Mouse (Mus musculus): Measurements from ENCODE around the gene Mtor. TPM values are rescaled to one million over a fixed set of nuclear protein-coding genes. Genes with fewer than 3 reads are reported as not detected.

Mtor gene
- polyA plus RNA-seq, 2 experiments = 6.1 to 9.4 TPM

GRCm38 (mm10) chr4:148455477-148456025, 7.1 kb downstream of the Mtor start:
- WGBS (ENCODE audit: insufficient replicate concordance) = 79% methylated on average over 5 of the region's 5 CpGs
- no peak for TF ChIP-seq CTCF (IDR thresholded peaks at IDR 0.05; ENCODE audit: low read depth)
- TF ChIP-seq EP300 (IDR thresholded peaks at IDR 0.05; ENCODE audit: low read depth) = no peak
- no peak for DNase-seq (ENCODE audit: low read depth in 3 of 3, low spot score in 3 of 3)

GRCm38 (mm10) chr4:148460656-148461284, 12.4 kb downstream of the Mtor start:
- Histone ChIP-seq H3K9me3 (ENCODE audit: control insufficient read depth, low read length) (no peaks in the 10 kb centered on the region), H3K27me3 (ENCODE audit: control insufficient read depth, insufficient read depth, low read length) (no peaks in the 10 kb centered on the region), H3K4me3 (ENCODE audit: insufficient read depth in 1 of 2, low read depth in 2 of 2, low read length in 2 of 2) (no peak overlapping the region), H3K27ac (no peak overlapping the region), H3K9ac (replicated peaks) (no peak overlapping the region), H3K4me2 (ENCODE audit: low read depth) (no peak overlapping the region), H3K36me3 (replicated peaks; ENCODE audit: control insufficient read depth, insufficient read depth, low read depth) (peaks cover 38% of the 10 kb centered on the region), H3K4me1 (replicated peaks; ENCODE audit: control insufficient read depth in 2 of 2, insufficient read depth in 2 of 2, low read length in 1 of 2) (no peaks in the 10 kb centered on the region)
- DNase-seq (ENCODE audit: low read depth in 3 of 3, low spot score in 3 of 3) = no peak
- no peak for ATAC-seq (ENCODE audit: insufficient read depth)
- TF ChIP-seq CTCF (IDR thresholded peaks at IDR 0.05; ENCODE audit: low read depth) (no peak), EP300 (IDR thresholded peaks at IDR 0.05; ENCODE audit: low read depth) (no peak)
- whole genome bisulfite sequencing (ENCODE audit: insufficient replicate concordance) = 80% methylated on average over 12 of the region's 12 CpGs

More at GRCm38 (mm10) chr4:148455477-148456025, 7.1 kb downstream of the Mtor start:
- H3K4me2 ChIP-seq (ENCODE audit: low read depth) = no peak overlapping the region
- H3K27ac ChIP-seq = no peak overlapping the region
- H3K4me1 ChIP-seq (replicated peaks; ENCODE audit: control insufficient read depth in 2 of 2, insufficient read depth in 2 of 2, low read length in 1 of 2) = no peaks in the 10 kb centered on the region
- H3K4me3 ChIP-seq (ENCODE audit: insufficient read depth in 1 of 2, low read depth in 2 of 2, low read length in 2 of 2) = no peak overlapping the region
- peaks cover 40% of the 10 kb centered on the region for H3K36me3 ChIP-seq (replicated peaks; ENCODE audit: control insufficient read depth, insufficient read depth, low read depth)
- H3K27me3 ChIP-seq (ENCODE audit: control insufficient read depth, insufficient read depth, low read length) = no peaks in the 10 kb centered on the region
- H3K9me3 ChIP-seq (ENCODE audit: control insufficient read depth, low read length) = no peaks in the 10 kb centered on the region
- no peak overlapping the region for H3K9ac ChIP-seq (replicated peaks)
- no peak for ATAC-seq (ENCODE audit: insufficient read depth)

DNA sequence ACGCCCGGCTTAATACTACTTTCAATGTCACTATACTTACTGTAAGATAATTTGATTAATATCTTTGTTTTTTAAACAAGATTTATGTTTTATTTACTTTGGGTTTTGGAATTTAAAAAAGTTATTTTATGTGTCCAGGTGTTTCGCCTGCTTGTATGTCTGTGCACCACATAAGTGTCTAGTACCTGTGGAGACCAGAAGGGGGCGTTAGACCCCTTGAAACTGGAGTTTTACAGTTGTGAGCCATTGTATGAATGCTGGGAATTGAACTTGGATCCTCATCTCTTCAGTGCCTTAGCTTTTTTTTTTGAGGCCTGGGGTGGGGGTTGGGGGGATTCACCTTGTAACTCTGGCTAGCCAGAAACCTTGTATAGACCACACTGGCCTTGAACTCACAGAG, 13.4 kb downstream of the Mtor start:
- TF ChIP-seq CTCF (IDR thresholded peaks at IDR 0.05; ENCODE audit: low read depth) (peak; percentile 19; the same call in 1 of the 2 replicates), EP300 (IDR thresholded peaks at IDR 0.05; ENCODE audit: low read depth) (no peak)
- no peaks in the 10 kb centered on the region for H3K9me3 ChIP-seq (ENCODE audit: control insufficient read depth, low read length)
- 76% methylated on average over 4 of the region's 4 CpGs for WGBS (ENCODE audit: insufficient replicate concordance)
- H3K4me2 ChIP-seq (ENCODE audit: low read depth) = no peak overlapping the region
- H3K9ac ChIP-seq (replicated peaks) = no peak overlapping the region
- H3K27me3 ChIP-seq (ENCODE audit: control insufficient read depth, insufficient read depth, low read length) = no peaks in the 10 kb centered on the region
- DNase-seq (ENCODE audit: low read depth in 3 of 3, low spot score in 3 of 3) (no peak), ATAC-seq (ENCODE audit: insufficient read depth) (no peak)
- H3K36me3 ChIP-seq (replicated peaks; ENCODE audit: control insufficient read depth, insufficient read depth, low read depth) = peaks cover 39% of the 10 kb centered on the region
- no peaks in the 10 kb centered on the region for H3K4me1 ChIP-seq (replicated peaks; ENCODE audit: control insufficient read depth in 2 of 2, insufficient read depth in 2 of 2, low read length in 1 of 2)
- H3K4me3 ChIP-seq (ENCODE audit: insufficient read depth in 1 of 2, low read depth in 2 of 2, low read length in 2 of 2) = no peak overlapping the region
- no peak overlapping the region for H3K27ac ChIP-seq

DNA sequence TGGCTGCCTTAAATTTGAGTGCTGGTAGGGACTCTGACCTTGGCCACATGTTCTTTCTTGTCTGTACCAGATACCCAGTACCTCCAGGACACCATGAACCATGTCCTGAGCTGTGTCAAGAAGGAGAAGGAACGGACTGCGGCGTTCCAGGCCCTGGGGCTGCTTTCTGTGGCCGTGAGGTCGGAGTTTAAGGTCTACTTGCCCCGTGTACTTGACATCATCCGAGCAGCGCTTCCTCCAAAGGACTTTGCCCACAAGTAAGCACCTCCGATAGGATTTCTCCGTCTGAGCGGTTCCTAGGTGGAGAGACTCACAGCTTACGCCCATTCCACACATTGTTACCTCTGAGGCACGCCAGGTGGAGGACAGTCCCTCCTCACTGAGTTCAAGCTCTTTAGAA, 14.3 kb downstream of the Mtor start:
- TF ChIP-seq EP300 (IDR thresholded peaks at IDR 0.05; ENCODE audit: low read depth) (no peak), CTCF (IDR thresholded peaks at IDR 0.05; ENCODE audit: low read depth) (no peak)
- ATAC-seq (ENCODE audit: insufficient read depth) (no peak), DNase-seq (ENCODE audit: low read depth in 3 of 3, low spot score in 3 of 3) (no peak)
- H3K4me3 ChIP-seq (ENCODE audit: insufficient read depth in 1 of 2, low read depth in 2 of 2, low read length in 2 of 2) = no peak overlapping the region
- no peaks in the 10 kb centered on the region for H3K9me3 ChIP-seq (ENCODE audit: control insufficient read depth, low read length)
- H3K27ac ChIP-seq = no peak overlapping the region
- no peaks in the 10 kb centered on the region for H3K27me3 ChIP-seq (ENCODE audit: control insufficient read depth, insufficient read depth, low read length)
- H3K36me3 ChIP-seq (replicated peaks; ENCODE audit: control insufficient read depth, insufficient read depth, low read depth) = peaks cover 42% of the 10 kb centered on the region
- H3K4me1 ChIP-seq (replicated peaks; ENCODE audit: control insufficient read depth in 2 of 2, insufficient read depth in 2 of 2, low read length in 1 of 2) = no peaks in the 10 kb centered on the region
- WGBS (ENCODE audit: insufficient replicate concordance) = 89% methylated on average over 13 of the region's 13 CpGs
- no peak overlapping the region for H3K9ac ChIP-seq (replicated peaks)
- H3K4me2 ChIP-seq (ENCODE audit: low read depth) = no peak overlapping the region

- 0 out of 2 replicates have a peak, but pooled peaks have one; percentile 9 for ATAC-seq (ENCODE audit: insufficient read depth)
- TF ChIP-seq EP300 (IDR thresholded peaks at IDR 0.05; ENCODE audit: low read depth) (no peak), CTCF (IDR thresholded peaks at IDR 0.05; ENCODE audit: low read depth) (peak; percentile 58)
- 78% methylated on average over 14 of the region's 14 CpGs for WGBS (ENCODE audit: insufficient replicate concordance)
- no peak overlapping the region for H3K4me3 ChIP-seq (ENCODE audit: insufficient read depth in 1 of 2, low read depth in 2 of 2, low read length in 2 of 2)
- no peak overlapping the region for H3K27ac ChIP-seq
- no peaks in the 10 kb centered on the region for H3K4me1 ChIP-seq (replicated peaks; ENCODE audit: control insufficient read depth in 2 of 2, insufficient read depth in 2 of 2, low read length in 1 of 2)
- no peaks in the 10 kb centered on the region for H3K27me3 ChIP-seq (ENCODE audit: control insufficient read depth, insufficient read depth, low read length)
- no peak for DNase-seq (ENCODE audit: low read depth in 3 of 3, low spot score in 3 of 3)
- H3K9ac ChIP-seq (replicated peaks) = no peak overlapping the region
- H3K36me3 ChIP-seq (replicated peaks; ENCODE audit: control insufficient read depth, insufficient read depth, low read depth) = peaks cover 42% of the 10 kb centered on the region
- no peak overlapping the region for H3K4me2 ChIP-seq (ENCODE audit: low read depth)
- no peaks in the 10 kb centered on the region for H3K9me3 ChIP-seq (ENCODE audit: control insufficient read depth, low read length)
Measured at GRCm38 (mm10) chr4:148463208-148463960, 15.0 kb downstream of the Mtor start.
